Mouse (Mus musculus) E14TG2a.4 (cell line): Measurements from ENCODE around the gene Csde1.

Experiments
- H3K27me3 ChIP-seq: 2 replicates; pipeline ENCODE4 v1.6.1; 2014; ENCODE audit warnings: low read length, control low read depth; ENCODE audit not compliant: insufficient read depth
- H3K36me3 ChIP-seq: 2 replicates; pipeline ENCODE4 v1.6.1; 2014; ENCODE audit warnings: low read length, control low read depth; ENCODE audit not compliant: insufficient read depth
- H3K4me1 ChIP-seq: replicated peaks from 2 replicates; pipeline ENCODE4 v1.6.1; 2014; ENCODE audit warnings: low read depth, low read length, control low read depth
- H3K4me3 ChIP-seq: replicated peaks from 2 replicates; pipeline ENCODE4 v1.5.1; 2014; ENCODE audit warnings: mild to moderate bottlenecking, low read length
- H3K9me3 ChIP-seq: 2 replicates; pipeline ENCODE4 v1.6.1; 2014; ENCODE audit warnings: low read length, control low read depth
- CTCF ChIP-seq: conservative IDR thresholded peaks from 2 replicates; pipeline ENCODE4 v1.5.1; 2014; ENCODE audit warnings: low read length
- NANOG ChIP-seq: IDR thresholded peaks from 2 replicates; pipeline ENCODE4 v1.6.1; 2014; ENCODE audit warnings: borderline replicate concordance, low read length, mixed read lengths
- POU5F1 ChIP-seq: IDR thresholded peaks from 2 replicates; pipeline ENCODE4 v1.6.1; 2014; ENCODE audit warnings: low read length, borderline replicate concordance

The Csde1 gene

DNA sequence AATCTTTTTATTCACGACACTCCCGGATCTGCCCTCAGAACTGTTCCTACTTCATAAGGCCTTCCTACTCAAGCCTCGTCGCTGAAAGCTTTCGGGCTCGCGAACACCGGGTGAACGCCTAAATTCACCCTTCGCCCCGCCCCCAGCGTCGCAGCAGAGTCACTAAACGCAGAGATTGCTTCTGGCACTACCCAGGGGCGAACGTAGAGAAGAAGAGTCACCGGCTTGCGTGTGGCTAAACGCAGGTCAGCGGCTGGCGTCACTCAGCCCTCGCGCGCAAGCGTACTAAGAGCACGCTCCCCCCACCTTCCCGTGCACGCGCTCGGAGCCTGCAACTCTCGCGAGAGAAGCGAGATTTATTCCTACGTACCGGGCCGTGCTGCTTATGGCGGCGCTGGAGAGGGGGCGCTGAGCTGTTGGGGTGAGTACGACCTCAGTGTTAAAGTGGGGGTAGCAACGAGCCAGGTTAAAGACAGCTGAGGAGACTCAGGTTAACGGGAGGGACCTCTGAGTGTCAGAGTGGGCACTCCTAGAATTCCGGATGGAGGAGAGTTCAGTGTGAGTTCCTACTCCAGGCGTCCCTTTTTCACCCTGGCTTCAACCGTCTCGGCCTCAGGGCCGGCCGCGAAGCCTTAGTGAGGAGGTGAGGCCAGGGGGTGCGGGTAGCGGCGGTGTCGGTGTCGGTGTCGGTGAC, at the start of gene Csde1:
Gene Csde1 (plus strand): TSS at position 178 of the 694 bp plus-strand sequence.
- H3K9me3 ChIP-seq, result no peaks in the 10 kb centered on the region
- H3K27me3 ChIP-seq, result no peaks in the 10 kb centered on the region
- H3K4me3 ChIP-seq, result peak within 1 kb of the TSS; percentile 98
- peaks cover 21% of the 10 kb centered on the region for H3K36me3 ChIP-seq
- peaks cover 45% of the 10 kb centered on the region for H3K4me1 ChIP-seq
- TF ChIP-seq POU5F1 (no peak), NANOG (no peak), CTCF (no peak)

DNA sequence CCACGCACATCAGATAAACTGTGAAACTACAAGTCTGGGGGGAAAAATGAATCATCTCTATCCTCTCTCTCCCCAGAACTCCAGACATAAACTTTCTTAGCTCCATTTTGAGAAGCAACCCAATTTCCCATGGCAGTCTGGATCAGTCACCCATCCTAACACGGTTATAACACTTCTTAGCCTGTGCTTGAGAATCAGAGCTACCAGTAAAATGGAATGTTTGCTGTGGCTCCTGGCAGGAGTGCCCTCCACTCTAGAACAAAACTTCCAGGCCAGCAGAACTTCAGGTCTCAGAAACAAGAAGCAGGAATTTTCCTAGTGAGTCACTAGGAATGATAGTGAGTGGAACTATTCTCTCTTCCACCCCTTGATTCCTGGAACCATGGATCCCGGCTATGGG, 49.7 kb upstream of the Csde1 start:
- H3K9me3 ChIP-seq, result no peaks in the 10 kb centered on the region
- no peak overlapping the region for H3K4me3 ChIP-seq
- TF ChIP-seq NANOG (no peak), POU5F1 (no peak), CTCF (no peak)
- H3K4me1 ChIP-seq, result peaks cover 21% of the 10 kb centered on the region
- no peaks in the 10 kb centered on the region for H3K27me3 ChIP-seq
- H3K36me3 ChIP-seq, result no peaks in the 10 kb centered on the region

DNA sequence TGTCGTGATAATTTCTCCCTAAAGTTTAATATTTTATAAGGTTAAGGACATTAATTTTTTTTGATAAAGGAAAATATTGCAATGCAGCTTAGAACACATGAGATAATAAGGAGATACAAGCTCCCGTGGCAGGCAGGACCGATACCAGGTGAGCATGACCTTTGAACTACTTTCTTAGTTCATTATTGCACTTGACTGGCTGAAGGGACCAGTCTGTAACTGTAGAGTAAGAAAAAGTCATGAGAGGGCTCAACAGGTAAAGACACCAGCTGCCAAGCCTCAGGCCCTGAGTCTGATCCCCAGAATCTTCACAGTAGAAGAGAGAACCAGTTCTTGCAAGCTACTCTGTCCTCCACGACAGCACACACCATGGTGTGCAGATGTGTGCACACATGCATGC, 43.3 kb upstream of the Csde1 start:
- Histone ChIP-seq H3K9me3 (no peaks in the 10 kb centered on the region), H3K4me3 (no peak overlapping the region), H3K27me3 (no peaks in the 10 kb centered on the region), H3K36me3 (no peaks in the 10 kb centered on the region), H3K4me1 (peaks cover 21% of the 10 kb centered on the region)
- TF ChIP-seq NANOG (no peak), CTCF (no peak), POU5F1 (no peak)

DNA sequence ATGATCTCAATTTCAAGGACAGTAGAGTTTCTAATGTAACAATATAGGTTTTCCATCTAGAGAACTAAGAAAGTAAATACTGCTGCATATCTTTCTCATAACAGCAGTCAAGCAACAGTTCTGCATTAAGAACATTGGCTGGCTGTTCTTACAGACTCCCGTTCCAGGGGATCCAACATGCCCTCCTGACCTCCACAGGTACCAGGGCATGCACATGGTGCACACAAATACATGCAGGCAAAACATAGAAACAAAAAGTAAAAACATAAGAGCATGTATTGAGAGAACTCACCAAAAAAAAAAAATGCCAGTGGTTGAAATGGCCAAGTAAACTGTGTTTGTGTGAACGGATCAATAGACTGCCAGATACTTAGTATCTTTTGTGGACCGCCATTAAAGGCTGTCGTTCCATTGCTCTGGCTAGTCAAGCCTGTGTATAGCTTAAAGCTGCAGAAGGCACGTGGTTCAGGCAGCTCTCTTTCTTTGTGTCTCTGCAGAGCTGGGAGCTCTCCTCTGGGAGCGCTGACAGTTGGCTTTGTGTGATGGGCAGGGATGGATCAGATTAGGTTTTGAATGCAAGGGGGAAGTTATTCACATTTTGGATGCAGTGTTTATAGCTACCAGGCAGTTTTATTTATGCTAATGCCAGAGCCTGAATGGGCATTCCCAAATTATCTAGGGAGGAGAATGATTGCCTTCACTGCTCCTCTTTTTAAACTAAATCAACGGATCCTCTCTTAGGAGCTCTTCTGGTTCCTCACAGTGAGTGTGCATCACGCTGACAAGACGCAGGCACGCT, 40.5 kb upstream of the Csde1 start:
- H3K4me1 ChIP-seq, result peaks cover 17% of the 10 kb centered on the region
- no peak overlapping the region for H3K4me3 ChIP-seq
- no peaks in the 10 kb centered on the region for H3K27me3 ChIP-seq
- TF ChIP-seq NANOG (no peak), POU5F1 (no peak), CTCF (no peak)
- H3K36me3 ChIP-seq, result no peaks in the 10 kb centered on the region
- H3K9me3 ChIP-seq, result no peaks in the 10 kb centered on the region

DNA sequence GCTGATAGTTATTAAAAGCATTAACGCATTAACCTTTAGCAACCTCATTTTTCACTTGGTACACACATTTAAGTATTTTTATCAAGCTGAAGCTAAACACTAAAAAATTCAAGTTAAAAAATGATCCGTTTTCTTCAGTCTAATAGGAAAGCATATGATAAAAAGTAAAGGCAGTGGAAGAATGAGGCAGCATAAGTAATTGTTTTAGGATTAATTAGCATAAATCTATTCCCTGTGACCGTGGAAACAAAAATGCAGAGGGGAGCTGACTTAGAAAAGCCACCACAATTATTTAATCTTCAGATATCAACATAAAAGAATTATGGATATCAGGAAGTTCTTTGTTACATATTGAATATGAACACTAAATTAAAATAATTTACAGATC, 39.9 kb upstream of the Csde1 start:
- H3K27me3 ChIP-seq, result no peaks in the 10 kb centered on the region
- no peaks in the 10 kb centered on the region for H3K36me3 ChIP-seq
- no peaks in the 10 kb centered on the region for H3K9me3 ChIP-seq
- peaks cover 11% of the 10 kb centered on the region for H3K4me1 ChIP-seq
- H3K4me3 ChIP-seq, result no peak overlapping the region
- no peak for TF ChIP-seq CTCF
- TF ChIP-seq POU5F1, result no peak
- TF ChIP-seq NANOG, result no peak

DNA sequence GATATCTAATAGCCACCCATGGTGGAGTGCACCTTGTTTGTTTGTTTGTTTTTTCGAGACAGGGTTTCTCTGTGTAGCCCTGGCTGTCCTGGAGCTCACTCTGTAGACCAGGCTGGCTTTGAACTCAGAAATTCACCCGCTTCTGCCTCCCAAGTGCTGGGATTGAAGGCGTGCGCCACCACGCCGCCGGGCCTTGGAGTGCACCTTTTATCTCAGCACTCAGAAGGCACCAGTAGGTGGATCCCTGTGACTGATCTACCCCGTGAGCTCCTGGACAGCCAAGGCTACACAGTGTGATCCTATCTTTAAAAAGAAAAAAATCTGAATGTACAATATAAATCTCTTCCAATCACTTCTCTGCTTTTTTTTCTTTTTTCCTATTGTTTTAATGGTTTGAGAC, 29.2 kb upstream of the Csde1 start:
- Histone ChIP-seq H3K9me3 (no peaks in the 10 kb centered on the region), H3K4me3 (no peak overlapping the region), H3K27me3 (no peaks in the 10 kb centered on the region), H3K36me3 (no peaks in the 10 kb centered on the region), H3K4me1 (peaks cover 35% of the 10 kb centered on the region)
- TF ChIP-seq NANOG (no peak), CTCF (no peak), POU5F1 (no peak)

DNA sequence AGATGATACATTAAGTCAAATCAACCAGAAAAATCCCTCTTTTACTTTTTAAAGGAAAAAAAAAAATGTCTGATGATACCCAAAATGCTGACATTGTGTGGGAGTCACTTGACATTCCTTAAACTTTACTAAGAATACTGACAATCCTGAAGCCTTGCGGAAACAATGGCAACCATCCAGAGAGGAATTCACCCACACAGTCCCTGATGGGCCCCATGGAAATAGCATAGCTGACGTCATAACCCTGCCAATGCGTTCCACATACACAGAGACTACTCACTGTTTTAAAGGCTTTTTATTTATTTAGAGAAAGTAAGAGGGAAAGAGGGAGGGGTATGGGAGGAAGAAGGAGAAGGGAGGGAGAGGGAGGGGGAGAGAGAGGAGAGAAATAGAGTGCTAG, 27.3 kb upstream of the Csde1 start:
- Histone ChIP-seq H3K4me1 (peaks cover 51% of the 10 kb centered on the region), H3K27me3 (no peaks in the 10 kb centered on the region), H3K4me3 (no peak overlapping the region), H3K36me3 (peaks cover 7% of the 10 kb centered on the region), H3K9me3 (no peaks in the 10 kb centered on the region)
- TF ChIP-seq POU5F1 (no peak), NANOG (peak; percentile 93)

DNA sequence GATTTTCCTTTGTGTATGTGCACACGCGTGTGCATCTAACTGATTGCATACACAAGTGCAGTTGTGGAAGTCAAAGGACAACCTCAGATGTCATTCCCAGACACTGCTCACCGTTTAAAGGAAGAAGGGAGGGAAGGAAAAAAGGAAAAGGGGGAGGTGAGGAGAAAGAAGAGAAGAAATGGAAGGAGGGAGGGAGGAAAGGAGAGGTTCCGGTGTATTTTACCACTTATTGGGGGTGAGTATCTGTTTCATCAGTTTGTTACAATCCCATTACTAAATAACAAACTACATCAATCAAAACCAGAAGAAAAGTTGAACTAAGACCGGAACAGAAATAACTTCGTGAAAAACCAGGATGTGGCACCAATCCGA, 25.0 kb upstream of the Csde1 start:
- Histone ChIP-seq H3K4me1 (peaks cover 51% of the 10 kb centered on the region), H3K36me3 (peaks cover 30% of the 10 kb centered on the region), H3K27me3 (no peaks in the 10 kb centered on the region), H3K9me3 (no peaks in the 10 kb centered on the region), H3K4me3 (peak overlapping the region; percentile 82)
- TF ChIP-seq POU5F1 (no peak), NANOG (no peak), CTCF (no peak)

DNA sequence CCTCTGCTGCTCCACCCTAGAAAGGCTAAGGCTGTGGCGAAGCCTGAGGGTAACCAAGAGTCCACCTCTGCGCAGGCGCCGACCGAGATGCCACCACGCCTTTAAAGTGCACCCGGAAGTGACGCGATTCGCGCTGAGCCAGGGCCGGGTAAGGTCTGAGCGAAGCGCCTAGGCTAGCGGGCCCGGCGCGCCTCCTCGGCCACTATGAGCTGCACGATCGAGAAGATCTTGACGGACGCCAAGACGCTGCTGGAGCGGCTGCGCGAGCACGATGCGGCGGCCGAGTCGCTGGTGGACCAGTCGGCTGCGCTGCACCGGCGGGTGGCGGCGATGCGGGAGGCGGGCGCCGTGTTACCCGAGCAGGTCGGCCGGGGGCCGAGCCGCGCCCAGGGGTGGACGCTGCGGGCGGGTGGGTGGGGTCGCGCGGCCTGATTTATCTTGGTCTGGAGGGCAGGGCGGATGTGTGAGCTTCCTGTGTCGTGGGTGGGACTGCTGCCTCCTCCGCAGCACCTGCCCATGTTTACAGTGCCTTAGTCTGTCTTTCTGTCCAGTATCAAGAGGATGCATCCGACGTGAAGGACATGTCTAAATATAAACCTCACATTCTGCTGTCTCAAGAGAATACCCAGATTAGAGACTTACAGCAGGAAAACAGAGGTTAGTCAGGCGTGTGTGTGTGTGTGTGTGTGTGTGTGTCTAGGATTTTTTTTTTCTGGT, 24.5 kb upstream of the Csde1 start, which contains the start of gene Sike1:
Gene Sike1 (plus strand): TSS at position 104 of the 717 bp plus-strand sequence.
- Histone ChIP-seq H3K4me1 (peaks cover 51% of the 10 kb centered on the region), H3K27me3 (no peaks in the 10 kb centered on the region), H3K9me3 (no peaks in the 10 kb centered on the region), H3K36me3 (peaks cover 35% of the 10 kb centered on the region), H3K4me3 (peak within 1 kb of the TSS; percentile 82)
- no peak for TF ChIP-seq NANOG
- TF ChIP-seq CTCF, result no peak
- TF ChIP-seq POU5F1, result no peak
